Mouse (Mus musculus) liver, embryonic 12.5 days (tissue): ENCODE measurements around the gene Cic. TPM values are rescaled to one million over a fixed set of nuclear protein-coding genes. Genes with fewer than 3 reads are reported as not detected.
A peak's percentile ranks its signal among the peaks of the same experiment; 100 is the strongest.

ENCODE experiments used
- ATAC-seq: fragments of 200-750 bp; cut with Nextera tagmentation; 2 replicates; pipeline ENCODE4 v1.8.0; 2017; ENCODE audit warnings: moderate number of reproducible peaks, mild to moderate bottlenecking, moderate library complexity
- H3K27ac ChIP-seq: fragments of 300-500 bp; sonication (generic); 2 replicates; pipeline ENCODE4 v1.5.1; 2016; ENCODE audit warnings: mild to moderate bottlenecking
- H3K27me3 ChIP-seq: fragments of 300-500 bp; sonication (generic); replicated peaks from 2 replicates; pipeline ENCODE4 v1.6.1; 2016; ENCODE audit warnings: mild to moderate bottlenecking, moderate library complexity
- H3K36me3 ChIP-seq: fragments of 300-500 bp; sonication (generic); 2 replicates; pipeline ENCODE4 v1.6.1; 2016; ENCODE audit warnings: mild to moderate bottlenecking, moderate library complexity
- H3K4me1 ChIP-seq: fragments of 300-500 bp; sonication (generic); 2 replicates; pipeline ENCODE4 v1.6.1; 2016
- H3K4me2 ChIP-seq: fragments of 300-500 bp; sonication (generic); 2 replicates; pipeline ENCODE4 v1.6.1; 2016; ENCODE audit warnings: mild to moderate bottlenecking, moderate library complexity
- H3K4me3 ChIP-seq: fragments of 300-500 bp; sonication (generic); 2 replicates; pipeline ENCODE4 v1.5.1; 2016; ENCODE audit warnings: mild to moderate bottlenecking, moderate library complexity
- H3K9ac ChIP-seq: fragments of 300-500 bp; sonication (generic); 2 replicates; pipeline ENCODE4 v1.6.1; 2016; ENCODE audit warnings: mild to moderate bottlenecking, moderate library complexity
- H3K9me3 ChIP-seq: fragments of 300-500 bp; sonication (generic); replicated peaks from 2 replicates; pipeline ENCODE4 v1.6.1; 2016; ENCODE audit warnings: mild to moderate bottlenecking, moderate library complexity
- WGBS: fragments of 180-500 bp; shearing (Covaris S2); methylation state at CpG from one replicate; pipeline ENCODE4 v1.1.7; 2016; ENCODE audit not compliant: insufficient replicate concordance; 5-methylcytosine and 5-hydroxymethylcytosine counted together
- polyA plus RNA-seq: library from polyadenylated mRNA; unstranded; fragments of >200 nt; fragmentation: Nextera tagmentation; extraction: Ambion mirVana; gene quantifications from 2 replicates; pipeline ENCODE4 v1.2.1, GENCODE M21; 2016

Cic gene
- polyA plus RNA-seq, 1 experiment from 2014 or later: 17.0 TPM

GRCm38 (mm10) chr7:25282731-25283211 is 15.3 kb downstream of the Cic start:
- under 1% methylated on average over 36 of the region's 36 CpGs for WGBS
- no peak for ATAC-seq
- no peaks in the 10 kb centered on the region for H3K9me3 ChIP-seq
- H3K27me3 ChIP-seq: no peaks in the 10 kb centered on the region
- peak overlapping the region; percentile 99 for H3K4me2 ChIP-seq
- peak overlapping the region; percentile 97 for H3K27ac ChIP-seq
- peaks cover 68% of the 10 kb centered on the region for H3K4me1 ChIP-seq
- H3K9ac ChIP-seq: peak overlapping the region; percentile 92
- H3K4me3 ChIP-seq: peak overlapping the region; percentile 83
- peaks cover 32% of the 10 kb centered on the region for H3K36me3 ChIP-seq

DNA sequence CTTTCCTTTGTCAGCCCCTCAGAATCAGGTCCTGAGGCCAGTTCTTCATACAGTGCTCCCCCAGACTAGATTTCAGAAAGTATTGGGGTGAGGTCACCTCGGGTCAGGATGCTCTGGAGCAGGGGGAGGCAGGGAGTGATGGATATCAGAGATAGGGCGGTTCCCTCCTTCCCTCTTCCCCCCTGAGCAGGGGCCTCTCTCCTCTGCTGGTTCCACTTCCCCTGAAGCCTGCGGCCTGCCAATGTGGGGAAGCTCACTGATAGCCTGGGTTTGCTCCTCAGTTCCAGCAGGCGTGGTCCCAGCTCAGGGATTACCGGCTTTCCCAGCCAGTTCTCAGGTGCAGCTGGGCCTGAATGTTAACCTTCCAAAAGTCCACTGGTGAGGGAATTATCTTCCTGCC is 16.1 kb downstream of the Cic start:
- Histone ChIP-seq H3K9ac (peak overlapping the region; percentile 92), H3K9me3 (no peaks in the 10 kb centered on the region), H3K36me3 (peaks cover 40% of the 10 kb centered on the region), H3K4me1 (peaks cover 61% of the 10 kb centered on the region), H3K4me2 (peak overlapping the region; percentile 99), H3K27me3 (no peaks in the 10 kb centered on the region), H3K4me3 (peak overlapping the region; percentile 83), H3K27ac (peak overlapping the region; percentile 97)
- 6% methylated on average over 5 of the region's 5 CpGs for WGBS
- ATAC-seq: no peak

- no peak for ATAC-seq
- Histone ChIP-seq H3K9me3 (0 out of 2 replicates have a peak, but pooled peaks cover under 1% of the 10 kb centered on the region), H3K27ac (peak overlapping the region; percentile 97), H3K4me1 (peaks cover 58% of the 10 kb centered on the region), H3K4me3 (peak overlapping the region; percentile 83; the same call in 1 of the 2 replicates), H3K9ac (peak overlapping the region; percentile 92), H3K36me3 (peaks cover 46% of the 10 kb centered on the region), H3K27me3 (no peaks in the 10 kb centered on the region), H3K4me2 (peak overlapping the region; percentile 99)
- WGBS: 62% methylated on average over 2 of the region's 2 CpGs
Measured at GRCm38 (mm10) chr7:25284171-25284570, 16.7 kb downstream of the Cic start.

GRCm38 (mm10) chr7:25284766-25285165 is 17.3 kb downstream of the Cic start:
- Histone ChIP-seq H3K36me3 (peaks cover 52% of the 10 kb centered on the region), H3K9me3 (0 out of 2 replicates have a peak, but pooled peaks cover 4% of the 10 kb centered on the region), H3K4me2 (no peak overlapping the region), H3K9ac (no peak overlapping the region), H3K27ac (no peak overlapping the region), H3K4me3 (no peak overlapping the region), H3K4me1 (peaks cover 52% of the 10 kb centered on the region), H3K27me3 (no peaks in the 10 kb centered on the region)
- no peak for ATAC-seq
- 80% methylated on average over 5 of the region's 5 CpGs for WGBS

DNA sequence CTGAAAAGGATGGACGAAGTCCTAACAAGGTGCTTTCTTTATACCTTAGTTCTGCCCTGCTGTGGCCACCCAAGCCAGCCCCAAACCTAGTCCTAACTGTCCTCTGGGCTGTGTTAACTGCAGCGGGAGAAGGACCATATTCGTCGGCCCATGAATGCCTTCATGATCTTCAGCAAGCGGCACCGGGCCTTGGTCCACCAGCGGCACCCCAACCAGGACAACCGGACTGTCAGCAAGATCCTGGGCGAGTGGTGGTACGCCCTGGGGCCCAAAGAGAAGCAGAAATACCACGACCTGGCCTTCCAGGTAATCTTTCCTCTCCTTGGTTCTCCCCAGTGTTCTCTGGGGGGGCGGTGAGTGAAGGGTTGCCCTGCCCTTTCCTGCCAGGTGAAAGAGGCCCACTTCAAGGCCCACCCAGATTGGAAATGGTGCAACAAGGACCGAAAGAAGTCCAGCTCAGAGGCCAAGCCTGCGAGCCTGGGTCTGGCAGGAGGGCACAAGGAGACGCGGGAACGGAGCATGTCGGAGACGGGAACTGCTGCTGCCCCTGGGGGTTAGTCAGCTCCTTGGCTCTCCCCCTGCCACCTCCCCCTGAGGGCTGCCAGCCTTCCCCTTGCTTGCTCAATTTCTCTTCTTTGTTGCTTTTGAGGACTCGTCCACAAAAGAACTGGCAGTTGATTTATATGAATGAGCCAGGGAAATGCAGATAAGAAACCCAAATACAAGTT is 18.2 kb downstream of the Cic start:
- 89% methylated on average over 20 of the region's 20 CpGs for WGBS
- H3K4me2 ChIP-seq: no peak overlapping the region
- 0 out of 2 replicates have a peak, but pooled peaks cover 4% of the 10 kb centered on the region for H3K9me3 ChIP-seq
- no peak overlapping the region for H3K27ac ChIP-seq
- H3K4me1 ChIP-seq: peaks cover 43% of the 10 kb centered on the region
- no peak overlapping the region for H3K4me3 ChIP-seq
- H3K27me3 ChIP-seq: no peaks in the 10 kb centered on the region
- no peak overlapping the region for H3K9ac ChIP-seq
- H3K36me3 ChIP-seq: peaks cover 61% of the 10 kb centered on the region
- no peak for ATAC-seq

DNA sequence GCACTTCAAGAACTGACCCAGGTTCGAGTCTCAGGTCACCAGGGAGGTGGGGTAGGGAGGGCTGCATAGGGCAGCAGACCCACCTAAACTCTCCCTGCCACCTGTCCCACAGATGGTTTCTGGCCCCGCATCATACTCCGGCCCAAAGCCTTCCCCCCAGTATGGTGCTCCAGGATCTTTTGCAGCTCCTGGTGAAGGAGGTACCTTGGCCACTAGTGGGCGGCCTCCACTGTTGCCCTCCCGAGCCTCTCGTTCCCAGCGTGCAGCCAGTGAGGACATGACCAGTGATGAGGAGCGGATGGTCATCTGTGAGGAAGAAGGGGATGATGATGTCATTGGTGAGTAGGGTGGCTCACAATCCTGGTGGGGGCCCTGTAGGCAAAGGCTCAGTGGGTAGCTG is 19.5 kb downstream of the Cic start:
- Histone ChIP-seq H3K4me2 (no peak overlapping the region), H3K36me3 (peaks cover 74% of the 10 kb centered on the region), H3K27me3 (no peaks in the 10 kb centered on the region), H3K9ac (no peak overlapping the region), H3K9me3 (0 out of 2 replicates have a peak, but pooled peaks cover 4% of the 10 kb centered on the region), H3K4me1 (peaks cover 33% of the 10 kb centered on the region), H3K4me3 (no peak overlapping the region), H3K27ac (no peak overlapping the region)
- ATAC-seq: no peak
- WGBS: 74% methylated on average over 8 of the region's 8 CpGs

DNA sequence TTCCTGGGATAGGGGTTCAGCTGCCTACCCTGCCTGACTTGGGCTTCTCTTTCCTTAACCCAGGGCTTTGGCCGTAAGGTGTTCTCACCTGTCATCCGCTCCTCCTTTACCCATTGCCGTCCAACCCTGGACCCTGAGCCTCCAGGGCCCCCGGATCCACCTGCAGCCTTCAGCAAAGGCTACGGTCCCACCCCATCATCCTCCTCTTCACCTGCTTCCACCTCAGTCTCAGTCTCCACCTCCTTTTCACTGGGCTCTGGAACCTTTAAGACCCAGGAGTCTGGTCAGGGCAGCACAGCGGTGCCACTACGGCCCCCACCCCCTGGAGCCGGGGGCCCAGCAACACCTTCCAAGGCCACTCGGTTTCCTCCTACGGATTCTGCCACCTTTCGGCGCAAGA is 20.5 kb downstream of the Cic start:
- peaks cover 29% of the 10 kb centered on the region for H3K4me1 ChIP-seq
- H3K36me3 ChIP-seq: peaks cover 84% of the 10 kb centered on the region
- H3K9me3 ChIP-seq: 0 out of 2 replicates have a peak, but pooled peaks cover 4% of the 10 kb centered on the region
- no peaks in the 10 kb centered on the region for H3K27me3 ChIP-seq
- no peak overlapping the region for H3K9ac ChIP-seq
- WGBS: 92% methylated on average over 12 of the region's 12 CpGs
- no peak overlapping the region for H3K4me3 ChIP-seq
- H3K27ac ChIP-seq: no peak overlapping the region
- no peak for ATAC-seq
- no peak overlapping the region for H3K4me2 ChIP-seq

- Histone ChIP-seq H3K36me3 (peaks cover 91% of the 10 kb centered on the region), H3K4me2 (no peak overlapping the region), H3K27me3 (no peaks in the 10 kb centered on the region), H3K9ac (no peak overlapping the region), H3K9me3 (0 out of 2 replicates have a peak, but pooled peaks cover 4% of the 10 kb centered on the region), H3K4me1 (peaks cover 22% of the 10 kb centered on the region), H3K4me3 (no peak overlapping the region), H3K27ac (no peak overlapping the region)
- no peak for ATAC-seq
- WGBS: 75% methylated on average over 3 of the region's 3 CpGs
Measured at GRCm38 (mm10) chr7:25288721-25289120, 21.2 kb downstream of the Cic start.

- WGBS: 94% methylated on average over 3 of the region's 3 CpGs
- no peak for ATAC-seq
Measured at GRCm38 (mm10) chr7:25289925-25290324, 22.4 kb downstream of the Cic start.

DNA sequence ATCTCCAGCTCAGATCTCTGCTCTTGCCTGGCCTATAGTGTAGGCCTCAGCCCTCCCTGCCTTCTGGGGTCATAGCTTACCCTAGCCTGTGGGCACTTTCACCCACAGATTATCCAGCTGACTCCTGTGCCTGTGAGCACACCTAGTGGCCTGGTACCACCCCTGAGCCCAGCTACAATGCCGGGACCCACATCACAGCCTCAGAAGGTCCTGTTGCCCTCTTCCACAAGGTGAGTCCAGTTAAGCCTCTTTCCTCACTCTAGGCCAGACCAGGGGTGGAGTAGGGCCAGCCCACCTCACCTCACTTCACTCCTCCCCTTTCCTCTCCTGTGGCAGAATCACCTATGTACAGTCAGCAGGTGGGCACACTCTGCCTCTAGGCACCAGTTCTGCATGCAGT is 23.0 kb downstream of the Cic start:
- Histone ChIP-seq H3K9ac (no peak overlapping the region), H3K4me1 (0 out of 2 replicates have a peak, but pooled peaks cover 10% of the 10 kb centered on the region), H3K36me3 (peaks cover 97% of the 10 kb centered on the region), H3K4me3 (no peak overlapping the region), H3K27me3 (no peaks in the 10 kb centered on the region), H3K4me2 (no peak overlapping the region), H3K9me3 (0 out of 2 replicates have a peak, but pooled peaks cover 4% of the 10 kb centered on the region), H3K27ac (no peak overlapping the region)
- ATAC-seq: no peak
- WGBS: 95% methylated on average over 1 of the region's 1 CpGs

More at GRCm38 (mm10) chr7:25289925-25290324, 22.4 kb downstream of the Cic start:
- Histone ChIP-seq H3K4me3 (no peak overlapping the region), H3K36me3 (peaks cover 97% of the 10 kb centered on the region), H3K9me3 (0 out of 2 replicates have a peak, but pooled peaks cover 4% of the 10 kb centered on the region), H3K27me3 (no peaks in the 10 kb centered on the region), H3K27ac (no peak overlapping the region), H3K4me2 (no peak overlapping the region), H3K4me1 (peaks cover 15% of the 10 kb centered on the region; the same call in 1 of the 2 replicates), H3K9ac (no peak overlapping the region)

DNA sequence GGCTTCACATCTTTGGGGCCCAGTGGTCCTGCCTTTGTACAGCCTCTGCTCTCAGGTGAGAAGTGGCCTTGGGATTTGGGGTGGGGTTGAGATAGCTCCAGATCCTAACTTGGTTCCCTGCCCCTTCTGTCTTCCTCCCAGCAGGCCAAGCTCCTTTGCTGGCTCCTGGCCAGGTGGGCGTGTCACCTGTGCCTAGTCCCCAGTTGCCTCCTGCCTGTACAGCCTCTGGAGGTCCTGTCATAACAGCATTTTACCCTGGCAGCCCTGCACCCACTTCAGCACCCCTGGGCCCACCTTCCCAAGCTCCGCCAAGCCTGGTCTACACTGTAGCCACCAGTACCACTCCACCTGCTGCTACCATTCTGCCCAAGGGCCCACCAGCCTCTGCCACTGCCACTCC is 23.4 kb downstream of the Cic start:
- ATAC-seq: no peak
- H3K4me2 ChIP-seq: no peak overlapping the region
- H3K9me3 ChIP-seq: 0 out of 2 replicates have a peak, but pooled peaks cover 4% of the 10 kb centered on the region
- H3K4me3 ChIP-seq: no peak overlapping the region
- no peak overlapping the region for H3K27ac ChIP-seq
- no peaks in the 10 kb centered on the region for H3K27me3 ChIP-seq
- H3K4me1 ChIP-seq: peaks cover 5% of the 10 kb centered on the region; the same call in 1 of the 2 replicates
- peaks cover 95% of the 10 kb centered on the region for H3K36me3 ChIP-seq
- WGBS: 83% methylated on average over 2 of the region's 2 CpGs
- H3K9ac ChIP-seq: no peak overlapping the region

GRCm38 (mm10) chr7:25292107-25292506 is 24.6 kb downstream of the Cic start:
- Histone ChIP-seq H3K4me3 (no peak overlapping the region), H3K27me3 (no peaks in the 10 kb centered on the region), H3K27ac (no peak overlapping the region), H3K9me3 (0 out of 2 replicates have a peak, but pooled peaks cover 4% of the 10 kb centered on the region), H3K9ac (no peak overlapping the region), H3K36me3 (peaks cover 83% of the 10 kb centered on the region), H3K4me2 (no peak overlapping the region), H3K4me1 (peaks cover 15% of the 10 kb centered on the region)
- WGBS: 79% methylated on average over 7 of the region's 7 CpGs
- no peak for ATAC-seq
